Mouse (Mus musculus) granulocyte monocyte progenitor cell, adult 5-6 weeks (primary cell): ENCODE data around the gene Psme2. TPM values are rescaled to one million over a fixed set of nuclear protein-coding genes. Genes with fewer than 3 reads are reported as not detected.

Source experiments
- ATAC-seq: replicated peaks from 2 replicates; pipeline ENCODE4 v1.8.0; 2016; ENCODE audit warnings: mild to moderate bottlenecking, moderate TSS enrichment, inconsistent platforms; ENCODE audit not compliant: poor library complexity, severe bottlenecking
- total RNA-seq, 2 experiments: library from RNA; stranded (forward) in 1 of 2; stranded (reverse) in 1 of 2; fragments of 200-712, 200-1000 nt in 1 of 2; fragments of >200 nt in 1 of 2; fragmentation: Nextera tagmentation in 1 of 2; gene quantifications; 2 replicates each; pipeline ENCODE4 v1.2.3; 2014 to 2017

The Psme2 gene
- total RNA-seq, 2 experiments from 2014 or later: 225 to 352 TPM

DNA sequence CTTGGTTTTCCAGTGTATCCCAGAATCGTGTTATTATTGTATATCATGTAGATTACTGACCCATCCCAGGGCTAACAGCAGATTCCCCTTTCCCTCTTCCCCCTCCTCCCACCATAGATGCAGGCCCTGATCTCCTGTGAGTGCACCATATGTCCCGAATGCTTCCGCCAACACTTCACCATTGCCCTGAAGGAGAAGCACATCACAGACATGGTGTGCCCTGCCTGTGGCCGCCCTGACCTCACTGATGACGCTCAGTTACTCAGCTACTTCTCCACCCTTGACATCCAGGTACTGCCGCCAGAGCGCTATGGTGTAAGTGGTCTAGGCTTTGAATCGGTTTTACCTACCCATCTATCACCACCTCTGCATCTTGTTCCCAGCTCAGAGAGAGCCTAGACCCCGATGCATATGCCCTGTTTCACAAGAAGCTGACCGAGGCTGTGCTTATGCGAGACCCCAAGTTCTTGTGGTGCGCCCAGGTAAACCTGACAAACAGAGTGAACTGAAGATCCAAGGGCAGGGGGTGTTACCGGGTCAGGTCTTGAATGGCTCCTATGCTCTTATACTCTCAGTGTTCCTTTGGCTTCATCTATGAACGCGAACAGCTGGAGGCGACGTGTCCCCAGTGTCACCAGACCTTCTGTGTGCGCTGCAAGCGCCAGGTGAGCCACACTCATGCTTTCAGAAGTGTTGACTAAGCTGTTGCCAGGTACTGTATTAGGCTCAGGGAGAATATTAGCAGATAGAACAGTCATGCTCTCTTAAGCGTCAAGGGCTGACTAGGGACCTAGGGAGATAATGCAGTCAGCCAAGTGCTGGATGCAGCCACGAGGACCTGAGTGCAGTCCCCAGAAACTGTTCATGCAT is 7.8 kb upstream of the Psme2 start:
- no peak for ATAC-seq

DNA sequence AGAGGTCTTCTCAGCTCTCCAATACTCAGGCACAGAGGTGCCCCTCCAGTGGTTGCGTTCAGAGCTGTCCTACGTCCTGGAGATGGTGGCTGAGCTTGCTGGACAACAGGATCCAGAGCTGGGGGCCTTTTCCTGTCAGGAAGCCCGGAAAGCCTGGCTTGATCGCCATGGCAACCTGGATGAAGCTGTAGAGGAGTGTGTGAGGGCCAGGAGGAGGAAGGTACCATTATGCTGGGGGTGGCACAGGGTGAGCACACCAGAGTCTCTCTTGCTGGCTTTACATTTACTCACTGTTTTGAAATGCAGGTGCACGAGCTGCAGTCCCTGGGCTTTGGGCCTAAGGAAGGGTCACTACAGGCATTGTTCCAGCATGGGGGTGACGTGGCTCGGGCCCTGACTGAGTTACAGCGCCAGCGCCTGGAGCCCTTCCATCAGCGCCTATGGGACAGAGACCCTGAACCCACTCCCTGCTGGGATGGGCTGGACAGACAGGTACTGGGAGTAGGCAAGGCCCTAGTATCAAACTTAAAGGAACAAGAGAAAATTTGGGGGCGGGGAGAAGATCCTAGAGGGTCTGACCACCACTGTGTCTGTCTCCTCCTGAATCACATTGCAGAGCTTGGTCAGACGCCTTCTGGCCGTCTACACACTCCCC is 5.2 kb upstream of the Psme2 start:
- ATAC-seq: no peak

DNA sequence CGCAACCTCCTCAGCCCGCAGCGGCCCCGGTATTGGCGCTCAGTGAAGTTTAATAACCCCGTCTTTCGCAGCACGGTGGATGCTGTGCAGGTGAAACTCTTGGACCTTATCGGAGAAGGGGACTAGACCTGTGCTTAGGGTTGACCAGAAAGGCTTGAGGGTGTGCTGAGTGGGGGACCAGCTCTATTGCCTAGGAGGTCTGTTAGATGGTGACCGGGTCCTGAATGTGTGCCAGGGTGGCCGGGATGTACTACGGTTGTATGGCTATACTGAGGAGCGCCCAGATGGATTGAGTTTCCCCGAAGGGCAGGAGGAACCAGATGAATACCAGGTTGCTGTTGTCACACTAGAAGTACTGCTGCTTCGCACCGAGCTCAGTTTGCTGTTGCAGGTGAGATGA is 1.3 kb upstream of the Psme2 start:
- no peak for ATAC-seq

DNA sequence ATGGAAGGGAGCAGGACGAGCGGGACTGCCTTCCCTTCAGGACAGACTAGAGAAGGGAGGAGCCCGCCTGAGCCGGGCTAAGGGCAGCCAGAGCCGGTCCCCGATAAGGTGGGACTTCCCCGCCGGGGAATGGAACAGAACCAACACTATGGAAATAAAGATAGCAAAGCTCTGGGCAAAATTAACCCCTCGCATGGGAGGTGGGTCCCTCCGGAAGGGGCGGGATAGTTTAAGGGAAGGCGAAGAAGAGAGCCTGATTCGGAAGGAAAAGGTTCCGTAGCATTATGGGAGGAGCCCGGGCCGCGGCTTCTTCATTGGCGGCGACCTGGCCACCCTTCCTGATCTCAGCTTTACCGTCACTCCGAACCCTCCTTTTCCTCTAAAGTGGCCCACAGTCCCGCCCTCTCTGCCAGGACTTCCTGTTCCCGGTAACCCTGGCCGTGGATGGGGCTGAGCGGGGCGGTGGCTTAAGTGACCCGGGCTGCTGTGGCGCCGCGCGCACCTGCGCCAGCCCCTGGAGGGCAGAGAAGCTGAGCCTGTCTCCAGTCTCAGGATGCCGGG is 498 bp upstream of the Psme2 start, which contains the start of gene Rnf31:
Rnf31 (plus strand) TSS at position 378 of the 561 bp plus-strand sequence.
- peak; percentile 76 for ATAC-seq

DNA sequence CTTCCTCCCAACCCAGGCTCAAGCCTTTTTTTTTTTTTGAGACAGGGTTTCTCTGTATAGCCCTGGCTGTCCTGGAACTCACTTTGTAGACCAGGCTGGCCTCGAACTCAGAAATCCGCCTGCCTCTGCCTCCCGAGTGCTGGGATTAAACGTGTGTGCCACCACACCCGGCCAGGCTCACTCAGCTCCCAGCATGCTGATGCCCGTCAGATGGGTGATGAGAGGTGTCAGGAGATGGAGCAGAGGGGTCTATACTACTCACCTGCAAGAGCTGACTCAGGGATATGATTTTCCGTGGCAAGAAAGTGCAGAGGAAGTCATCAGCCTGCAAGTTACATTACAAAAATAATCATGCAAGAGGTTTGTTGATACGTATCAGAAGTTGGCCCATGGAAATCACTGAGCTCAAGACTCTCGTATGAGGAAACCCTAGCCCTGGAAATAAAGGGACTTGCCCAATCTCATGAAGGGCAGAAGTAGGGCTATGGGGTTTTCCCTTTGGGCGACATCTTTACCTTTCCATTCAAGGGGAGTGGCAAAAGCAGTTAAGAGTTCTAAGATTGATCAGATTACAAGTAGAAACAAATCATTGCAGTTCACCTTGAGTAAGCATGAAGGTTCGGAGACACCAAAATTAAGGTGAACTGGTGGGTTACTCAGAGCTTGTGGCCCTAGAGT is 1.0 kb downstream of the Psme2 start:
- no peak; the same call in 1 of the 2 replicates for ATAC-seq

DNA sequence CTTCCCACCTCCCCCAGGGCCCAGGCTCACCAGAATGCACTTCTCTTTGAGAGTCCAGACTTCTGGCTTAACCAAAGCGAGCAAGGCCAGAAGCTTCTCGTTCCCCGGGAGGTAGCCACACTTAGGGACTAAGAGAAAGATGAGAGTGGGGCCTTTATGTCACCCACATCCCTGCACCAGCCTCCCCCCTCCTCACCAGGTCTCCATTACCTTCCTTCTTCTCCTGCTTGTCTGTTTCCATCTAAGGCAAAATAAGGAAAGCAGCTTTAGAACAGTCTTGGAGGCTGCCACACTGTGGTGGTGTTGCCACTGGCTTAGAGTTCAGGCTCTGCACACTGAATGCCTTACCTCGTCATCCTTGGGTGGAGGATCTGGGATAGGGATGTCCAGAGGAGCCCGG is 1.6 kb downstream of the Psme2 start:
- no peak for ATAC-seq

DNA sequence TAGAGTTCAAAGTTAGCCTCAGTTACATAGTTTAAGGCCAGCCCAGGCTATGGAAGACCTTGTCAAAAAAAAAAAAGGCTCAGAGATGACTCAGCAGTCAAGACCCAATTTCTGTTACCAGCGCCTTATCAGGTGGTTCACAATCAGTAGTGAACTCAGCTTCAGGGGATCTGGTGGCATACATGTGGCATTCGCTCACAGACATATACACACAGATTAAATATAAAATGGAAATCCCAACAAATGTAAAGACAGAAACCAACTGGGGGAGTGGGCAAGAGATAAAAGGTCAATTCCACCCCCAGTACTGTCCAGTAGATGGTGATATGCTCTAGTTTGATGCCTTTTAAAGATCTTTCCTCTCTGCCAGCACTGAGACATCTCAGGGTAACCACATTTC is 4.8 kb downstream of the Psme2 start:
- 0 out of 2 replicates have a peak, but pooled peaks have one; percentile 6 for ATAC-seq

DNA sequence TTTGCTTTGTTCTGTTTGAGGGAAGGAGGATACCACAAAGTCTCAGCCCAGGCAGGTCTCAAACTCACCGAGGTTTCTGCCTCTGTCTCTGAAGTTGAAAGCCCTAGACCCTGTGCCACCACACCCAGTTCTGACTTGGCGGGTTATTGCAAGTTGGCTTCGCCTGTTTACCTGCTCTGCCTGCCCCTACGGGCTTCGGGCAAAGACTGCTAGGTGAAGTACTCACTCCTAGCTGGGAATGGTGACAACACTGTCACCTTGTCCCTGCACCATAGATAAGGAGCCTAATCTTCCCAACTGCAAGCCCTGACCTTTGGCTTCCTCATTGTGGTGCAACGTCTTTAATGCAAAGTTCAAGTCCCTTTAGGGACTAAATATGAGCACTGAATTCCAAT is 5.3 kb downstream of the Psme2 start:
- no peak for ATAC-seq

DNA sequence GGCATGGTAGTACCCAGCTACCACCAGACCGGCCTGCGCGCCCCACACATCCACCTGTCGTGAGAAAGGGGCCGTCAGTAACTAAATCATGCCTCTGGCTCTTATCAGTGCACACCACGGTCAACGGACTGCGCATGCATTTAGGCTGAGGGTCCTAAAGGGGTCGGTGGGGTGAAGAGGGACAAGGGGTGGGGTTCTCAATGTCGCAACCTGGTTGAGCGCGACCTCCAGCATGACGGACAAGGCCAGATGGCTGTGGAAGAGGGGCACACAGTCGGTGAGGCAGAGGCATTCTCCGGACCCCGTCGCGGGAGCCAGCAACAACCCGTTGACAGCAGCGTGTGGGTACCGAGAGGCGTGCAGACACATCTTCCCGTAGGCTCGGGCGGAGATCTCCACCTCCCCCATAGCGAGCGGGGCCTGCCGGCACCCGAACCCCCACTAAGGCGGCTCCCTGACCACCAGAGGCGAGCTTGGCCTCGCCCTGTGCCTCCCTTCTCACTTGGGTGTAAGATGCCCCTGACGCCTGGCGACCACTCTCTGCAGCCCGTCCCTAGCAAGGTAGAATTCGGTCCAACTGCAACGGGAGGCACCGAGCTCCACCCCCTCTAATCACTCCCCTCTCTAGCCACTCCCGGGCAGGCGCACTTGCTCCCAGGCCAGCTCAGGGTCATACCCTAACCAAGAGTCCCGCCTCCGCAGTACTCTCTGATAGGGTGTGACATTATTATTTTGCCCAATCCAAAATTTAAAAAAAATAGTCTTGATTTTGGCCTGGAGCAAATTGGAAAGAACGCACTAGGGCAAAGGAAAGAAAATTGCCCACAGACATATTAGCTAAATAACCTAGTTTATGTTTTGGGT is 6.0 kb downstream of the Psme2 start, which contains the start of gene Emc9:
Emc9 (minus strand) TSS at position 601 of the 864 bp plus-strand sequence.
- ATAC-seq: peak; percentile 82

DNA sequence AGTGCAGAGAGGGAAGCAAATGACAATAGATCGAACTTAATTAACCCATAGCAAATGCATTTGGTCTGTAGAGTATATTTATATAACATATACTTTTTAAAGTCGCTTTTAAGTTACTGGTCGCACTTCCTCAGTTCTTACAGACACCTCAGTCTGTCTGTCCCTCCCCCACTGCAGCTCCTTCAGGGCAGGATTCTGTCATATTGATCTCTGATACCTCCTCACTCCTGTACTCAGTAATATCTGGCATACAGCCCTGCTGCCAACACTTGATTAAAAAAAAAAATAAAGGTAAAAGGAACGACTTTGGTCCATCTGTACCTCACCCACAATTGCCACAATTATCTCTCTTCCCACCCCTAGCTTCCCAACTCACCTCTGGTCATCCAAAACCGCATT is 6.6 kb downstream of the Psme2 start:
- ATAC-seq: no peak

DNA sequence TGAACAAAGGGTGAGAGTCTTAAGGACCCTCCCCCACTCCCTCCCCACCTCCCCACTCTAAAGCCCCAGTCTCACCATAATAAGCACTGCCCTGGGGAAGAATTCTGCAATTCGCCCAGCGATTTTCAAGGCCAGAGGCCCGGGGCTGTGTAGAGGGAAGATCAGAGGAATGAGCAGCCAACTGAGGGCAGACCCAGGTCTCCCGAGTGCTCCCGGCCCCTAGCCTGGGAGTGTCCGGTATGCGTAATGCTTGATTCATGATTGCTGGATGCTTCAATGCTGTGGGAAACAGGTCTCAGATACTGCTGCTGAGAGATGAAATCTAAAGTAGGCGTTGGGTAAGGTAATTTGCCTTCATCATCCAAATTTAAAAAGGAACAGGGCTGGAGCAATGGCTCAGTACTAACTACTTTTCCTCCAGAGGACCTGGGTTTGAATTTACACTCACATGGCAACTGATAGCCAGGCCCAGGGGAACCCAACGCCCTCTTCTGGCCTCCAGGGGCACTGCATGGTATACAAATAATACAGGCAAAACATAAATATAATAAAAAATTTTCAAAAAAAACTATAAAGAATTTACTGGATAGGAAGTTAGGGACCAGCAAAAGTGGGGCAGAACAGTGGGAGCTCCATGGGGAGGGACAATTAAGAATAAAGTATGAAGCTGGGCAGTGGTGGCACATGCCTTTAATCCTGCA is 8.8 kb downstream of the Psme2 start:
- no peak for ATAC-seq

DNA sequence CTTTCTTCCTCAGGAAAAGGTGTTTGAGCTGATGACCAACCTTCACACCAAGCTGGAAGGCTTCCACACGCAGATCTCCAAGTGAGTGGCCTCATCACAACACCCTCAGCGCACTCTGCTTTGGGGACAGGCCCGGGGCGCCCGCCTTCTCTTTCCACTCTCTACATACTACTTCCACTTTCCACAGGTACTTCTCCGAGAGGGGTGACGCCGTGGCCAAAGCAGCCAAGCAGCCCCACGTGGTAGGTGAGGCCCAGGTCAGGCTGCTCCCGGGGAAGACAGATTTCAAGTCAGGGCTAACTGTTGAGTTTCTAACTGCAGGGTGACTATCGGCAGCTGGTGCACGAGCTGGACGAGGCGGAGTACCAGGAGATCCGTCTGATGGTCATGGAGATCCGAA is 10.2 kb downstream of the Psme2 start:
- no peak for ATAC-seq

DNA sequence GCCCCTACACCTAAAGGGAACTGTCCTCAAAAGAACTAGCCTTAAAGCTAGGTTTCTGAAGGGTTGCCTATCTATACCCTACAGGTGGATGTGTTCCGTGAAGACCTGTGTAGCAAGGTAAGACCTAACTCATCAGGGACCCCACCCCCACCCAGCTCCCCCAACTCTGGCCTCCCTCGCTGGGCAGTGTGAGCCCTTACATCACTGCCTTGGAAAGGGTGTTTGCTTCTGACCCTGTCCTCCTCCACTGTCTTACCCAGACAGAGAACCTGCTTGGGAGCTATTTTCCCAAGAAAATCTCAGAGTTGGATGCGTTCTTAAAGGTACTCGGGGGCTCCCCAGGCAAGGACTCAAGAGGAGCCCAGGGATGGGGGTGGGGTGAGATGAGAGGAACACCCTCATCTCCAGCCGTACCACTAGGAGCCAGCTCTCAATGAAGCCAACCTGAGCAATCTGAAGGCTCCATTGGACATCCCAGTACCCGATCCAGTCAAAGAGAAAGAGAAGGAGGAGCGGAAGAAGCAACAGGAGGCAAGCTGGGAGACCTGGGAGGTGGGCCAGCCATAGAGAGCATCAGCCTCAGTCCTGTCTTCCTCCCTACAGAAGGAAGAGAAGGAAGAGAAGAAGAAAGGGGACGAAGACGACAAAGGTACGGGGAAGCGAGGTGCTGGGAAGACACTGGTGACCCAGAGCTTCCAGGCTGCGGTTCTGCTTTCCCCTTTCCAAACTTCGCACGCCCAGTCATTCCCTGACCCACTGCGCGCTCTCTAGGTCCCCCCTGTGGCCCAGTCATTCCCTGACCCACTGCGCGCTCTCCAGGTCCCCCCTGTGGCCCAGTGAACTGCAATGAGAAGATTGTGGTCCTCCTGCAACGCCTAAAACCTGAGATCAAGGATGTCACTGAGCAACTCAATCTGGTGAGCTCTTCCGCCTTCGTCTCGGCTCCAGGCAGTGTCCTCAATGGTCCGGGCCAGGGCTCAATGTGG is 11.1 kb downstream of the Psme2 start:
- ATAC-seq: no peak

DNA sequence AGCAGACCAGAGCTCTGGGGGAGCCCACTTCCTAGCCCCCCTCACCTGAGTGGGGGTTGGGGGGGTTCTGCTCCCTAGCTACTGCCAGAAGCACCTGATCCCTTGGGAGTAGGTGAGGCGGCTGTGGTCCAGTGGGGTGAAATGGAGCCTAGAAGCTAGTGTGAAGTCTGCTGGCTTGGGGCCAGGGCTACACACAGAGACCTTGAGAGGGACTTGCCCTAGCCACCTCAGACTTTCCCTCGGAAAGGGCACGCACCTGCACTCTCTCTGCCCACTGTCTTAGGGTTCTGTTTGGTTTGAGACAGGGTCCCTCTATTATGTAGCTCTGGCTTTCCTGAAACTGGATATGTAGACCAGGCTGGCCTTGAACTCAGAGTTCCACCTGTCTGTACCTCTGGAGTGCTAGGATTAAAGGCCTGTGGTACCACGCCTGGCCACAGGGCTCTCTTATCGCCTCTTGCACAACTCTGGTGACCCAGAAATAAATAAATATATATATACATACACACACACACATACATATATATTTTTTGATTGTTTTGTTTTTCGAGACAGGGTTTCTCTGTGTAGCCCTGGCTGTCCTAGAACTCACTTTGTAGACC is 12.1 kb downstream of the Psme2 start:
- ATAC-seq: no peak

DNA sequence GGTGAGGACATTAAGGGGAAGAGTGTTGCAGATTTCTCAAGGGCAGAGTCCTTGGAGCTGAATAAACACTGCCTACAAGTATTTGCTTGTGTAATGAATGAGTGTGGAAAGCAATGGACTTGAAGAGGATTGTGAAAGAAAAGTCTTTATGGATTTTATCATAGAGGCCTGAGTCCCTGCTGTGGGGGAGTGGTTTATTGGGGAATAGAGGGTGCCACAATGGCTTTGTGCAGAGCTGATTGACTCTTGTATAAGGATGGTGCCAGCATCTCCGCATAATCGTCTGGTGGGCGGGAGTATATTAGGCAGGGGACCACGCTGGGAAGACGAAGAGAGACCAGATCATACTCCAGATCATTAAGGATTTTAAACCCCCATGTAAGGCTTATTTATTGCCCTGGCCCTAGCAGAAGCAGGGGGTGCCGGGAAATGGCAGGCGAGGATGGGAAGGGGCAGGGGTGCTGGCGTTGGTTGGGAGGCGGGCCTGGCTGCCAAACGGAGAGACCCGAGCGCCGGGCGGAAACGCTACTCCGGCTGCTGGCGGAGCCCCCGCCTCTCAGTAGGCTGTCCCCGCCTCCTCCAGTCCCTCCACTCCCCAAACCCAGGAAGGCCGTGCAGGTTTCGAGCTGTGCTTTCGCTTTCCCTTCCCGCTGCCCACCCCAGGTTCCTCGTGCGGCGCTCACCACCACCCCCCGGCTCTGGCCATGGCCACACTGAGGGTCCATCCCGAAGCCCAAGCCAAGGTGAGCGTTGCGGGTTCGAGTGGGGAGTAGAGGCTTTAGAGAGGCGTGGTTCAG is 12.8 kb downstream of the Psme2 start, which contains the start of gene Psme1:
Psme1 (plus strand) TSS at position 253 of the 797 bp plus-strand sequence.
- ATAC-seq: peak; percentile 85

DNA sequence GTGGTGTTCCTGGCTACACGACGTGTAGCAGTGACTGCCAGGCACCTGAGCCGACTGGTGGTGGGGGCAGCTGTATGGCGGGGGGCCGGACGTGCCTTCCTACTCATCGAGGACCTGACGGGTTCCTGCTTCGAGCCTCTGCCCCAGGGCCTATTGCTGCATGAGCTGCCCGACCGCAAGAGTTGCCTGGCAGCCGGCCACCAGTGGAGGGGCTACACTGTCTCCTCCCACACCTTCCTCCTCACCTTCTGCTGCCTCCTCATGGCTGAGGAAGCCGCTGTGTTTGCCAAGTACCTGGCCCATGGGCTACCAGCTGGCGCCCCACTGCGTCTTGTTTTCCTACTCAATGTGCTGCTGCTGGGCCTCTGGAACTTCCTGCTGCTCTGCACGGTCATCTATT is 14.5 kb downstream of the Psme2 start:
- ATAC-seq: peak; percentile 35

DNA sequence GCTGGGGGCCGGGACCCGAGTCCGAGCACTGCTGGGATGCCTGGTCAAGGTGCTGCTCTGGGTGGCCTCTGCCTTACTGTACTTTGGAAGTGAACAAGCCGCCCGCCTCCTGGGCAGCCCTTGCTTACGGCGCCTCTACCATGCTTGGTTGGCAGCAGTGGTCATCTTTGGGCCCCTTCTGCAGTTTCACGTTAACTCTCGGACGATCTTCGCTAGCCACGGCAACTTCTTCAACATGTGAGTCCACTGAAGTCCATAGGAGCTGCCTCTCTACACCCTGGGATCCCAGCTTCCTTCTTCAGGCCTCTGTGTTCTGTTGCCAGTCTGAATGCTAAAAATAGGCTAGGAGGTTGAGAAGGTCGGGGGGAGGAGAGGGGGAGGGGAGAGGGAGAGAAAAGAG is 15.2 kb downstream of the Psme2 start:
- no peak for ATAC-seq
